Mouse (Mus musculus) embryonic facial prominence, embryonic 11.5 days (tissue): ENCODE measurements around the gene Kifc5b. TPM values are rescaled to one million over a fixed set of nuclear protein-coding genes. Genes with fewer than 3 reads are reported as not detected.
A peak's percentile ranks its signal among the peaks of the same experiment; 100 is the strongest.

Source experiments
- ATAC-seq: fragments of 200-750 bp; cut with Nextera tagmentation; replicated peaks from 2 replicates; pipeline ENCODE4 v1.8.0; 2017; ENCODE audit warnings: low read depth; ENCODE audit not compliant: insufficient number of reproducible peaks, low FRiP score, low TSS enrichment
- DNase-seq: peaks from one replicate; pipeline ENCODE4 v3.0.0-alpha.2; 2015; ENCODE audit warnings: low spot score
- H3K27ac ChIP-seq: fragments of 300-500 bp; sonication (generic); replicated peaks from 2 replicates; pipeline ENCODE4 v1.5.1; 2014; ENCODE audit warnings: mild to moderate bottlenecking, low read depth, low read length, control low read depth
- H3K27me3 ChIP-seq: fragments of 300-500 bp; sonication (generic); 2 replicates; pipeline ENCODE4 v1.6.1; 2014; ENCODE audit warnings: mild to moderate bottlenecking, low read length, moderate library complexity, mixed read lengths; ENCODE audit not compliant: control insufficient read depth, insufficient read depth
- H3K36me3 ChIP-seq: fragments of 300-500 bp; sonication (generic); replicated peaks from 2 replicates; pipeline ENCODE4 v1.6.1; 2014; ENCODE audit warnings: low read depth, mild to moderate bottlenecking, low read length, moderate library complexity, mixed read lengths; ENCODE audit not compliant: control insufficient read depth, insufficient read depth
- H3K4me1 ChIP-seq: fragments of 300-500 bp; sonication (generic); 2 replicates; pipeline ENCODE4 v1.6.1; 2014; ENCODE audit warnings: low read length, mixed read lengths; ENCODE audit not compliant: control insufficient read depth, insufficient read depth
- H3K4me2 ChIP-seq: fragments of 300-500 bp; sonication (generic); 2 replicates; pipeline ENCODE4 v1.6.1; 2014; ENCODE audit warnings: low read depth, mild to moderate bottlenecking, control low read depth, low read length, moderate library complexity
- H3K4me3 ChIP-seq: fragments of 300-500 bp; sonication (generic); 2 replicates; pipeline ENCODE4 v1.5.1; 2014; ENCODE audit warnings: low read depth, low read length, control low read depth
- H3K9ac ChIP-seq: fragments of 300-500 bp; sonication (generic); replicated peaks from 2 replicates; pipeline ENCODE4 v1.6.1; 2014; ENCODE audit warnings: mild to moderate bottlenecking, control low read depth, low read length
- H3K9me3 ChIP-seq: fragments of 300-500 bp; sonication (generic); replicated peaks from 2 replicates; pipeline ENCODE4 v1.6.1; 2016; ENCODE audit warnings: mild to moderate bottlenecking, low read length, inconsistent platforms, mixed read lengths; ENCODE audit not compliant: control insufficient read depth
- WGBS: fragments of 180-500 bp; shearing (Covaris S2); extraction: QIAGEN DNeasy Blood & Tissue Kit; methylation state at CpG from one replicate; pipeline ENCODE4 v1.1.7; 2014; 5-methylcytosine and 5-hydroxymethylcytosine counted together
- polyA plus RNA-seq: library from polyadenylated mRNA; unstranded; fragments of >200 nt; fragmentation: Nextera tagmentation; extraction: Ambion mirVana; gene quantifications from 2 replicates; pipeline ENCODE4 v1.2.1, GENCODE M21; 2014

The Kifc5b gene
- polyA plus RNA-seq, 1 experiment from 2014 or later: 3.9 TPM

- H3K36me3 ChIP-seq: peaks cover 7% of the 10 kb centered on the region
- H3K27me3 ChIP-seq: no peaks in the 10 kb centered on the region
- ATAC-seq: no peak
- no peak overlapping the region for H3K9ac ChIP-seq
- H3K4me2 ChIP-seq: no peak overlapping the region
- 95% methylated on average over 4 of the region's 4 CpGs for WGBS
- no peak overlapping the region for H3K4me3 ChIP-seq
- H3K9me3 ChIP-seq: no peaks in the 10 kb centered on the region
- H3K27ac ChIP-seq: no peak overlapping the region
- no peaks in the 10 kb centered on the region for H3K4me1 ChIP-seq
- no peak for DNase-seq
Measured at GRCm38 (mm10) chr17:26959815-26960214, 42.9 kb downstream of the Kifc5b start.

- WGBS: 90% methylated on average over 21 of the region's 21 CpGs
- no peaks in the 10 kb centered on the region for H3K9me3 ChIP-seq
Measured at GRCm38 (mm10) chr17:26961572-26962240, 44.8 kb downstream of the Kifc5b start.

GRCm38 (mm10) chr17:26966993-26967392, 50.1 kb downstream of the Kifc5b start:
- ATAC-seq (no peak), DNase-seq (no peak)
- Histone ChIP-seq H3K9ac (no peak overlapping the region), H3K9me3 (no peaks in the 10 kb centered on the region), H3K4me1 (peaks cover 6% of the 10 kb centered on the region; the same call in 1 of the 2 replicates), H3K27me3 (no peaks in the 10 kb centered on the region), H3K27ac (no peak overlapping the region), H3K36me3 (peaks cover 2% of the 10 kb centered on the region), H3K4me2 (no peak overlapping the region), H3K4me3 (no peak overlapping the region)
- 92% methylated on average over 11 of the region's 11 CpGs for WGBS

More at GRCm38 (mm10) chr17:26961572-26962240, 44.8 kb downstream of the Kifc5b start:
- Histone ChIP-seq H3K4me3 (no peak overlapping the region), H3K4me2 (no peak overlapping the region), H3K9ac (no peak overlapping the region), H3K27ac (no peak overlapping the region), H3K4me1 (no peaks in the 10 kb centered on the region), H3K27me3 (no peaks in the 10 kb centered on the region), H3K36me3 (peaks cover 9% of the 10 kb centered on the region)
- DNase-seq: no peak
- no peak for ATAC-seq

- Histone ChIP-seq H3K9me3 (no peaks in the 10 kb centered on the region), H3K4me2 (no peak overlapping the region), H3K27ac (no peak overlapping the region), H3K27me3 (no peaks in the 10 kb centered on the region), H3K9ac (no peak overlapping the region), H3K4me1 (peaks cover 6% of the 10 kb centered on the region; the same call in 1 of the 2 replicates), H3K36me3 (peaks cover 2% of the 10 kb centered on the region), H3K4me3 (no peak overlapping the region)
- ATAC-seq: no peak
- whole genome bisulfite sequencing: 93% methylated on average over 6 of the region's 6 CpGs
- DNase-seq: no peak
Measured at GRCm38 (mm10) chr17:26967477-26967876, 50.6 kb downstream of the Kifc5b start.

- Histone ChIP-seq H3K4me2 (no peak overlapping the region), H3K4me1 (peaks cover 6% of the 10 kb centered on the region; the same call in 1 of the 2 replicates), H3K4me3 (no peak overlapping the region), H3K9me3 (no peaks in the 10 kb centered on the region), H3K27me3 (no peaks in the 10 kb centered on the region), H3K36me3 (peaks cover 2% of the 10 kb centered on the region), H3K9ac (no peak overlapping the region), H3K27ac (no peak overlapping the region)
- no peak for ATAC-seq
- 82% methylated on average over 6 of the region's 6 CpGs for WGBS
- DNase-seq: no peak
Measured at GRCm38 (mm10) chr17:26968200-26968611, 51.3 kb downstream of the Kifc5b start.

GRCm38 (mm10) chr17:26969257-26969656, 52.4 kb downstream of the Kifc5b start:
- H3K4me1 ChIP-seq: peaks cover 10% of the 10 kb centered on the region; the same call in 1 of the 2 replicates
- WGBS: 86% methylated on average over 6 of the region's 6 CpGs
- no peak overlapping the region for H3K4me3 ChIP-seq
- no peak overlapping the region for H3K4me2 ChIP-seq
- H3K9ac ChIP-seq: no peak overlapping the region
- H3K36me3 ChIP-seq: peaks cover 2% of the 10 kb centered on the region
- H3K9me3 ChIP-seq: no peaks in the 10 kb centered on the region
- H3K27ac ChIP-seq: no peak overlapping the region
- ATAC-seq (no peak), DNase-seq (no peak)
- no peaks in the 10 kb centered on the region for H3K27me3 ChIP-seq

GRCm38 (mm10) chr17:26970221-26970620, 53.3 kb downstream of the Kifc5b start:
- DNase-seq (no peak), ATAC-seq (no peak)
- H3K4me1 ChIP-seq: peaks cover 10% of the 10 kb centered on the region; the same call in 1 of the 2 replicates
- no peak overlapping the region for H3K9ac ChIP-seq
- H3K4me2 ChIP-seq: no peak overlapping the region
- H3K27me3 ChIP-seq: no peaks in the 10 kb centered on the region
- H3K9me3 ChIP-seq: no peaks in the 10 kb centered on the region
- no peak overlapping the region for H3K27ac ChIP-seq
- peaks cover 2% of the 10 kb centered on the region for H3K36me3 ChIP-seq
- WGBS: 71% methylated on average over 7 of the region's 12 CpGs
- H3K4me3 ChIP-seq: no peak overlapping the region

GRCm38 (mm10) chr17:26971247-26971905, 54.5 kb downstream of the Kifc5b start:
- Histone ChIP-seq H3K4me2 (peak overlapping the region; percentile 3), H3K27ac (no peak overlapping the region), H3K4me1 (peaks cover 10% of the 10 kb centered on the region; the same call in 1 of the 2 replicates), H3K9me3 (no peaks in the 10 kb centered on the region), H3K27me3 (no peaks in the 10 kb centered on the region), H3K9ac (peak overlapping the region; percentile 10; the same call in 1 of the 2 replicates), H3K4me3 (no peak overlapping the region), H3K36me3 (peaks cover 8% of the 10 kb centered on the region)
- WGBS: 40% methylated on average over 6 of the region's 8 CpGs
- no peak for DNase-seq
- no peak for ATAC-seq
